Mouse (Mus musculus) heart, embryonic 12.5 days (tissue): ENCODE data around the gene Mdfi. TPM values are rescaled to one million over a fixed set of nuclear protein-coding genes. Genes with fewer than 3 reads are reported as not detected.

Experiments used
- ATAC-seq: fragments of 200-750 bp; cut with Nextera tagmentation; 2 replicates; pipeline ENCODE4 v1.8.0; 2017; ENCODE audit warnings: moderate TSS enrichment, moderate library complexity; ENCODE audit not compliant: insufficient number of reproducible peaks, low FRiP score
- H3K27ac ChIP-seq: fragments of 300-500 bp; sonication (generic); 2 replicates; pipeline ENCODE4 v1.5.1; 2016; ENCODE audit warnings: mild to moderate bottlenecking, moderate library complexity; ENCODE audit not compliant: poor library complexity, severe bottlenecking
- H3K27me3 ChIP-seq: fragments of 300-500 bp; sonication (generic); replicated peaks from 2 replicates; pipeline ENCODE4 v1.6.1; 2016; ENCODE audit warnings: mild to moderate bottlenecking, moderate library complexity
- H3K36me3 ChIP-seq: fragments of 300-500 bp; sonication (generic); 2 replicates; pipeline ENCODE4 v1.6.1; 2016; ENCODE audit warnings: mild to moderate bottlenecking, moderate library complexity
- H3K4me1 ChIP-seq: fragments of 300-500 bp; sonication (generic); replicated peaks from 2 replicates; pipeline ENCODE4 v1.6.1; 2016; ENCODE audit warnings: mild to moderate bottlenecking
- H3K4me2 ChIP-seq: fragments of 300-500 bp; sonication (generic); 2 replicates; pipeline ENCODE4 v1.6.1; 2016; ENCODE audit warnings: mild to moderate bottlenecking, moderate library complexity
- H3K4me3 ChIP-seq: fragments of 300-500 bp; sonication (generic); 2 replicates; pipeline ENCODE4 v1.5.1; 2016; ENCODE audit warnings: mild to moderate bottlenecking
- H3K9ac ChIP-seq: fragments of 300-500 bp; sonication (generic); 2 replicates; pipeline ENCODE4 v1.6.1; 2016; ENCODE audit warnings: mild to moderate bottlenecking, moderate library complexity
- H3K9me3 ChIP-seq: fragments of 300-500 bp; sonication (generic); replicated peaks from 2 replicates; pipeline ENCODE4 v1.6.1; 2016; ENCODE audit warnings: mild to moderate bottlenecking, moderate library complexity
- WGBS: fragments of 180-500 bp; shearing (Covaris S2); methylation state at CpG from one replicate; pipeline ENCODE4 v1.1.7; 2016; 5-methylcytosine and 5-hydroxymethylcytosine counted together
- polyA plus RNA-seq: library from polyadenylated mRNA; unstranded; fragments of >200 nt; fragmentation: Nextera tagmentation; extraction: Ambion mirVana; gene quantifications from 2 replicates; pipeline ENCODE4 v1.2.1, GENCODE M21; 2016

Mdfi gene
- polyA plus RNA-seq, 1 experiment from 2014 or later: 11.1 TPM

DNA sequence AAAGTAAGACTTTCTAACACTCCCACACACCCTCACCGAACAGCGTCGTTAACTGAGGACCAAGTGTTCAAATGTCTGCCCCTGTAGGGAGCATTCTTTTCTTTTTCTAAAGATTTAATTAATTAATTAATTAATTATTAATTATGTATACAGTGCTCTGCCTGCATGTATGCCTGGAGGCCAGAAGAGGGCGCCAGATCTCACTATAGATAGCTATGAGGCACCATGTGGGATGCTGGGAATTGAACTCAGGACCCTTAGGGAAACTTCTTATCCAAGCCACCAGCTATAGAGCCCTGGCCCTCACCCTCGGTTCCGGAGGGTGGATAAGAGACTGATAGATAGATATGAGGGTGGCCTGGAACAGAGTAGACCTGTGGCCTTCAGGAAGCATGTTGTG, 13.5 kb upstream of the Mdfi start:
- Histone ChIP-seq H3K4me3 (no peak overlapping the region), H3K27ac (no peak overlapping the region), H3K9me3 (peaks cover 6% of the 10 kb centered on the region; the same call in 1 of the 2 replicates), H3K4me2 (no peak overlapping the region), H3K27me3 (no peaks in the 10 kb centered on the region), H3K36me3 (no peaks in the 10 kb centered on the region), H3K4me1 (peaks cover 32% of the 10 kb centered on the region), H3K9ac (no peak overlapping the region)
- 77% methylated on average over 6 of the region's 6 CpGs for WGBS
- ATAC-seq: no peak

GRCm38 (mm10) chr17:47845609-47846008, 11.1 kb upstream of the Mdfi start:
- Histone ChIP-seq H3K36me3 (no peaks in the 10 kb centered on the region), H3K4me2 (no peak overlapping the region), H3K4me3 (no peak overlapping the region), H3K27me3 (no peaks in the 10 kb centered on the region), H3K4me1 (peaks cover 19% of the 10 kb centered on the region), H3K27ac (no peak overlapping the region), H3K9me3 (peaks cover 6% of the 10 kb centered on the region; the same call in 1 of the 2 replicates), H3K9ac (no peak overlapping the region)
- ATAC-seq: no peak
- WGBS: 75% methylated on average over 11 of the region's 11 CpGs

DNA sequence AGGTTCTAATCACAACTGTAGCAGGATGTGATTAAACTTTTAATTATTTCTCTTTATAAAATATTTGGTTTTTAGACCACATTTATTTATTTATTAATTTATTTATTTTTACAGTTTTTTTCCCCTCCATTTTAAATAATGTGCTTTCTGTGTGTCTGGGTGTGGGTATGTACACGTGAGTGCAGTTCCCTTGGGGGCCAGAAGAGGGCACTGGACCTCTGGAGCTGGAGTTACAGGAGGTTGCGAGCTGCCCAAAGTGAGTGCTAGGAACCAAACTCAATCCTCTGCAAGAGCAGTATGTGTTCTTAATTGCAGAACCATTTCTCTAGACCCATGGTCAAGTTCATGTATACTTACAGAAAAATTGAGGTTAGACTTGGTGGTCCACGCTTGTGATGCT, 9.0 kb upstream of the Mdfi start:
- 91% methylated on average over 3 of the region's 3 CpGs for WGBS
- no peak for ATAC-seq
- Histone ChIP-seq H3K4me1 (peaks cover 4% of the 10 kb centered on the region), H3K36me3 (no peaks in the 10 kb centered on the region), H3K4me2 (no peak overlapping the region), H3K27me3 (no peaks in the 10 kb centered on the region), H3K27ac (no peak overlapping the region), H3K9me3 (peaks cover 6% of the 10 kb centered on the region; the same call in 1 of the 2 replicates), H3K4me3 (no peak overlapping the region), H3K9ac (no peak overlapping the region)

GRCm38 (mm10) chr17:47841931-47842623, 7.6 kb upstream of the Mdfi start:
- no peak overlapping the region for H3K9ac ChIP-seq
- peaks cover 13% of the 10 kb centered on the region for H3K4me1 ChIP-seq
- WGBS: 64% methylated on average over 19 of the region's 19 CpGs
- no peaks in the 10 kb centered on the region for H3K27me3 ChIP-seq
- H3K9me3 ChIP-seq: peaks cover 6% of the 10 kb centered on the region; the same call in 1 of the 2 replicates
- no peak overlapping the region for H3K4me3 ChIP-seq
- peak overlapping the region; percentile 41 for H3K27ac ChIP-seq
- no peak overlapping the region for H3K4me2 ChIP-seq
- no peaks in the 10 kb centered on the region for H3K36me3 ChIP-seq
- peak; percentile 10; the same call in 1 of the 2 replicates for ATAC-seq

GRCm38 (mm10) chr17:47841521-47841920, 7.0 kb upstream of the Mdfi start:
- Histone ChIP-seq H3K9ac (no peak overlapping the region), H3K9me3 (peaks cover 6% of the 10 kb centered on the region; the same call in 1 of the 2 replicates), H3K4me3 (no peak overlapping the region), H3K36me3 (no peaks in the 10 kb centered on the region), H3K4me1 (peaks cover 13% of the 10 kb centered on the region), H3K27me3 (no peaks in the 10 kb centered on the region), H3K4me2 (no peak overlapping the region), H3K27ac (no peak overlapping the region)
- no peak for ATAC-seq
- WGBS: 85% methylated on average over 8 of the region's 8 CpGs

DNA sequence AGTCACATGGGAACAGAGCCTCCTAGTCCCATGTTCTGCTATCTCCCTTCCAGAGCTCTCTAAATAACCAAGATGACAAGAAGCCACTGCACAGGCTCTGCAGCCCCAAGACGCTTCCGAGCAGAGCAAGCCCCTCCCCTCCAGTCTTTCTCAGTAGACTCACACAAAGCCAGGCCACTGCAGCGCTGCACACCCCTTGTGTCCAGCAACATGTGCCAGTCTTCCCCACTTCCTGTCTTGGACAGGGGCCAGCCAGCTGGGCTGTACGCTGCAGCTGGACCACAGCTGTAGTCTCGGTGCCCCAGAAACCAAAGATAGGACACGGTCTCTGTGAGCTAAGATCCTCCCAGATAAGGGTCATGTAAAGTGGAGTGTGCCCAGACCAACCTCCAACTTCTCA, 3.3 kb upstream of the Mdfi start:
- WGBS: 31% methylated on average over 6 of the region's 6 CpGs
- H3K36me3 ChIP-seq: no peaks in the 10 kb centered on the region
- 0 out of 2 replicates have a peak, but pooled peaks cover 11% of the 10 kb centered on the region for H3K27me3 ChIP-seq
- no peaks in the 10 kb centered on the region for H3K9me3 ChIP-seq
- no peak overlapping the region for H3K4me3 ChIP-seq
- H3K4me2 ChIP-seq: no peak overlapping the region
- H3K9ac ChIP-seq: no peak overlapping the region
- peak overlapping the region; percentile 12 for H3K27ac ChIP-seq
- peak; percentile 38; the same call in 1 of the 2 replicates for ATAC-seq
- peaks cover 27% of the 10 kb centered on the region for H3K4me1 ChIP-seq

GRCm38 (mm10) chr17:47833628-47834481, 636 bp downstream of the Mdfi start:
- H3K9me3 ChIP-seq: no peaks in the 10 kb centered on the region
- 0 out of 2 replicates have a peak, but pooled peaks cover 11% of the 10 kb centered on the region for H3K27me3 ChIP-seq
- WGBS: 1% methylated on average over 45 of the region's 45 CpGs
- peaks cover 56% of the 10 kb centered on the region for H3K4me1 ChIP-seq
- no peak for ATAC-seq
- peak overlapping the region; percentile 70 for H3K4me3 ChIP-seq
- H3K27ac ChIP-seq: peak overlapping the region; percentile 79
- H3K4me2 ChIP-seq: peak overlapping the region; percentile 80
- H3K36me3 ChIP-seq: peaks cover 16% of the 10 kb centered on the region
- H3K9ac ChIP-seq: peak overlapping the region; percentile 80

- WGBS: 1% methylated on average over 43 of the region's 45 CpGs
- H3K27ac ChIP-seq: peak overlapping the region; percentile 79
- H3K27me3 ChIP-seq: 0 out of 2 replicates have a peak, but pooled peaks cover 11% of the 10 kb centered on the region
- H3K4me3 ChIP-seq: peak overlapping the region; percentile 70
- H3K4me1 ChIP-seq: peaks cover 59% of the 10 kb centered on the region
- peak overlapping the region; percentile 80 for H3K9ac ChIP-seq
- H3K9me3 ChIP-seq: no peaks in the 10 kb centered on the region
- peaks cover 16% of the 10 kb centered on the region for H3K36me3 ChIP-seq
- ATAC-seq: peak; percentile 82
- H3K4me2 ChIP-seq: peak overlapping the region; percentile 80
Measured at GRCm38 (mm10) chr17:47833029-47833627, 1.4 kb downstream of the Mdfi start.

- H3K27me3 ChIP-seq: 0 out of 2 replicates have a peak, but pooled peaks cover 11% of the 10 kb centered on the region
- ATAC-seq: peak; percentile 54
- H3K4me1 ChIP-seq: peaks cover 53% of the 10 kb centered on the region
- H3K4me2 ChIP-seq: peak overlapping the region; percentile 80
- no peaks in the 10 kb centered on the region for H3K9me3 ChIP-seq
- H3K27ac ChIP-seq: peak overlapping the region; percentile 79
- WGBS: 3% methylated on average over 17 of the region's 17 CpGs
- peak overlapping the region; percentile 80 for H3K9ac ChIP-seq
- H3K36me3 ChIP-seq: peaks cover 20% of the 10 kb centered on the region
- H3K4me3 ChIP-seq: peak overlapping the region; percentile 70
Measured at GRCm38 (mm10) chr17:47832501-47833028, 1.9 kb downstream of the Mdfi start.

GRCm38 (mm10) chr17:47831772-47832171, 2.7 kb downstream of the Mdfi start:
- 45% methylated on average over 5 of the region's 5 CpGs for WGBS

More at GRCm38 (mm10) chr17:47831772-47832171, 2.7 kb downstream of the Mdfi start:
- Histone ChIP-seq H3K9me3 (peaks cover 6% of the 10 kb centered on the region), H3K4me2 (peak overlapping the region; percentile 80), H3K9ac (peak overlapping the region; percentile 80), H3K4me3 (peak overlapping the region; percentile 70), H3K4me1 (peaks cover 50% of the 10 kb centered on the region), H3K36me3 (peaks cover 28% of the 10 kb centered on the region), H3K27me3 (0 out of 2 replicates have a peak, but pooled peaks cover 11% of the 10 kb centered on the region), H3K27ac (peak overlapping the region; percentile 79)
- ATAC-seq: no peak
